In the genomic region with DNA sequence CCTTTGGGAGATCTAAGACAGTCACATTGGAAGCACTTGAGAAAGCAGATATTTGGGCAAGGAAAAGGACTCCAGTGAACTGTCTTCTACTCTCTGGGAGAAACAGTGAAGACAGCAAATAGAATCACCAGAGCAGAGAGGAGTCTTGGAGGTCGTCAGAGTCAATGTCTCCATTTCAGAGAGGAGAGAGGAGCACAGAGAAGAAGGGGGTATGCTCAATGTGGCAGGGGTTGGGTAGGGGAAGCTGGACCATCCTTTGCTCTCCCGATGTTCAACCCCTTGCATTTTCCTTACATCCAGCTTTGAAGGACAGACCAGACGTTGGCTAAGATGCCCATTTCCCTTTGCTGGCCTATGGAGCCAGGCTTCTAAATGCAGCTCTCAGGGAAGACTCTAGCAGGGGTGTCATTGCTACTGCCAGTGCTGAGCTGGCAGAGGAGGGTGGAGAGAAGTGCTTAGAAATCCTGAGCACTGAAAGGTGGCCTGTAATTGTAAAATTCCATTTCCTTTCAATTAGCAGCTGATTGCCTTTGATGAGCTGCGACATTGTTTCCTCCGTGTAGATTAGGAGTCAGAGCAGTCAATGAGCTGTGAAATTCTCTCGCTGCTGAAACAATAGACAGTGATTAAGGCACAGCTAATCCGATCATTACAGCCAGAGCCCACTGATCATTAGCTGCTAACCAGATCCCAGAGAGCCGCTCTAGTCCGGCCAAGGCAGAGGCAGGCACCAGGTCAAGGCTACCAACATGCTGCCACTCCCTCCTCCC, we compare ENCODE assay signal across 15 mouse cellular contexts.
DNase-seq lines count a peak whose midpoint lies in the region; ATAC-seq lines count a peak whose summit lies in the region.
"Had no signal": no experiment of that assay in that cellular context is flagged by ENCODE, and none has a peak within 500 bp of the region (broad histone marks: within the 10 kb centered on the region; RNA-seq: fewer than 3 reads in every experiment).

No protein-coding gene starts in this region.

- H3K4me2 ChIP-seq in midbrain, embryonic 11.5 days: no peak overlapping the region
- H3K4me2 ChIP-seq in forebrain, embryonic 12.5 days: no peak overlapping the region
- H3K4me2 ChIP-seq in midbrain, embryonic 13.5 days (replicated peaks): no peak overlapping the region
- H3K4me2 ChIP-seq in stomach, embryonic 16.5 days (ENCODE audit: low read depth, low read length): no peak overlapping the region

- H3K9me3 ChIP-seq in midbrain, embryonic 11.5 days (ENCODE audit: control insufficient read depth, low read length): no peaks in the 10 kb centered on the region
- no peaks in the 10 kb centered on the region for H3K9me3 ChIP-seq in midbrain, embryonic 10.5 days (replicated peaks)
- H3K9me3 ChIP-seq in forebrain, embryonic 12.5 days: no peaks in the 10 kb centered on the region
- H3K9me3 ChIP-seq in midbrain, embryonic 13.5 days: no peaks in the 10 kb centered on the region
- no peaks in the 10 kb centered on the region for H3K9me3 ChIP-seq in stomach, embryonic 16.5 days (replicated peaks; ENCODE audit: control insufficient read depth, low read length)

- peak; percentile 83 for DNase-seq in midbrain, embryonic 11.5 days (ENCODE audit: low spot score, missing footprints)
- no peak for DNase-seq in midbrain, embryonic 10.5 days (ENCODE audit: low spot score)
- no peak for DNase-seq in adrenal gland, adult 18-20 months (ENCODE audit: low spot score in 2 of 2)
- DNase-seq in gastrocnemius, postnatal 14 days: no peak
- no peak for DNase-seq in kidney, postnatal 25 days
- DNase-seq: cerebellum, adult 9-11 months; kidney, postnatal 10 days; left cerebral cortex, postnatal 4 days; lung, adult 2 months; thymus, postnatal 14 days had no signal

- WGBS in midbrain, embryonic 11.5 days: 13% methylated on average over 9 of the region's 9 CpGs
- WGBS in midbrain, embryonic 10.5 days: 13% methylated on average over 9 of the region's 9 CpGs
- 3% methylated on average over 9 of the region's 9 CpGs for WGBS in forebrain, embryonic 12.5 days
- WGBS in midbrain, embryonic 13.5 days: 14% methylated on average over 9 of the region's 9 CpGs
- WGBS in stomach, embryonic 16.5 days: 27% methylated on average over 9 of the region's 9 CpGs

- intact Hi-C loops in gastrocnemius, postnatal 14 days (cut with DNase I; ENCODE audit: low total_unique reads): no loop called here

- H3K9ac ChIP-seq in midbrain, embryonic 11.5 days (ENCODE audit: low read length): no peak overlapping the region
- H3K9ac ChIP-seq in forebrain, embryonic 12.5 days: no peak overlapping the region
- H3K9ac ChIP-seq in midbrain, embryonic 13.5 days (replicated peaks): no peak overlapping the region
- H3K9ac ChIP-seq in stomach, embryonic 16.5 days (ENCODE audit: low read length): no peak overlapping the region

- H3K36me3 ChIP-seq in midbrain, embryonic 11.5 days (ENCODE audit: control insufficient read depth, insufficient read depth, low read length): no peaks in the 10 kb centered on the region
- no peaks in the 10 kb centered on the region for H3K36me3 ChIP-seq in midbrain, embryonic 10.5 days
- no peaks in the 10 kb centered on the region for H3K36me3 ChIP-seq in forebrain, embryonic 12.5 days (replicated peaks)
- H3K36me3 ChIP-seq in midbrain, embryonic 13.5 days: no peaks in the 10 kb centered on the region
- no peaks in the 10 kb centered on the region for H3K36me3 ChIP-seq in stomach, embryonic 16.5 days (ENCODE audit: control insufficient read depth, insufficient read depth, low read length)

- no peak overlapping the region for H3K4me3 ChIP-seq in midbrain, embryonic 11.5 days (ENCODE audit: low read depth, low read length)
- H3K4me3 ChIP-seq in midbrain, embryonic 10.5 days: no peak overlapping the region
- no peak overlapping the region for H3K4me3 ChIP-seq in forebrain, embryonic 12.5 days (replicated peaks)
- H3K4me3 ChIP-seq in midbrain, embryonic 13.5 days (replicated peaks): no peak overlapping the region
- no peak overlapping the region for H3K4me3 ChIP-seq in stomach, embryonic 16.5 days (replicated peaks; ENCODE audit: low read length)
- H3K4me3 ChIP-seq: erythroblast, embryonic 14.5 days had no signal

- ATAC-seq in midbrain, embryonic 11.5 days (ENCODE audit: low FRiP score): 0 out of 2 replicates have a peak, but pooled peaks have one; percentile 30
- ATAC-seq in forebrain, embryonic 12.5 days (ENCODE audit: low FRiP score): peak; percentile 89
- ATAC-seq in midbrain, embryonic 13.5 days: peak; percentile 81
- 0 out of 2 replicates have a peak, but pooled peaks have one; percentile 5 for ATAC-seq in stomach, embryonic 16.5 days (ENCODE audit: insufficient read depth, low FRiP score)
- ATAC-seq: CD4-positive, CD25-positive, alpha-beta regulatory T cell, adult 4 months had no signal

- H3K4me1 ChIP-seq in midbrain, embryonic 11.5 days (ENCODE audit: control insufficient read depth, insufficient read depth, low read length): peaks cover 5% of the 10 kb centered on the region; the same call in 1 of the 2 replicates
- H3K4me1 ChIP-seq in midbrain, embryonic 10.5 days: peaks cover 16% of the 10 kb centered on the region
- H3K4me1 ChIP-seq in forebrain, embryonic 12.5 days: peaks cover 16% of the 10 kb centered on the region
- peaks cover 15% of the 10 kb centered on the region for H3K4me1 ChIP-seq in midbrain, embryonic 13.5 days (replicated peaks)
- peaks cover 6% of the 10 kb centered on the region; the same call in 1 of the 2 replicates for H3K4me1 ChIP-seq in stomach, embryonic 16.5 days (ENCODE audit: control insufficient read depth, insufficient read depth, low read length)

- no peaks in the 10 kb centered on the region for H3K27me3 ChIP-seq in midbrain, embryonic 11.5 days (ENCODE audit: control insufficient read depth, insufficient read depth, low read length)
- peaks cover 28% of the 10 kb centered on the region for H3K27me3 ChIP-seq in midbrain, embryonic 10.5 days (ENCODE audit: low read depth, poor library complexity, severe bottlenecking)
- peaks cover 74% of the 10 kb centered on the region for H3K27me3 ChIP-seq in forebrain, embryonic 12.5 days
- H3K27me3 ChIP-seq in midbrain, embryonic 13.5 days: peaks cover 9% of the 10 kb centered on the region; the same call in 1 of the 2 replicates
- no peaks in the 10 kb centered on the region for H3K27me3 ChIP-seq in stomach, embryonic 16.5 days (ENCODE audit: control insufficient read depth, insufficient read depth, low read length)

- H3K27ac ChIP-seq in midbrain, embryonic 11.5 days (ENCODE audit: low read depth, low read length): no peak overlapping the region
- no peak overlapping the region for H3K27ac ChIP-seq in midbrain, embryonic 10.5 days (replicated peaks)
- peak overlapping the region; percentile 50; the same call in 1 of the 2 replicates for H3K27ac ChIP-seq in forebrain, embryonic 12.5 days
- peak overlapping the region; percentile 31; the same call in 1 of the 2 replicates for H3K27ac ChIP-seq in midbrain, embryonic 13.5 days
- H3K27ac ChIP-seq in stomach, embryonic 16.5 days (ENCODE audit: low read length): no peak overlapping the region

Comparison
In these comparisons a context has a peak if more than half of its experiments do, and no peak if none do; other contexts are left out.
1. H3K27ac ChIP-seq: peak in forebrain, embryonic 12.5 days (single experiment) and midbrain, embryonic 13.5 days (single experiment); none in midbrain, embryonic 11.5 days (single experiment), midbrain, embryonic 10.5 days (single experiment) and stomach, embryonic 16.5 days (single experiment).
2. ATAC-seq: peak in every context shown above with its lines; median percentile 89 in forebrain, embryonic 12.5 days; 81 in midbrain, embryonic 13.5 days; 30 in midbrain, embryonic 11.5 days; 5 in stomach, embryonic 16.5 days.